Mouse (Mus musculus) right cerebral cortex, postnatal 25 days (tissue): ENCODE data around the gene Tal1.
A peak's percentile ranks its signal among the peaks of the same experiment; 100 is the strongest.

Experiments used
- DNase-seq: peaks from one replicate; pipeline ENCODE4 v3.0.0; 2022

Gene Tal1

GRCm38 (mm10) chr4:115074789-115075188 is 18.6 kb downstream of the Tal1 start:
- DNase-seq: no peak

DNA sequence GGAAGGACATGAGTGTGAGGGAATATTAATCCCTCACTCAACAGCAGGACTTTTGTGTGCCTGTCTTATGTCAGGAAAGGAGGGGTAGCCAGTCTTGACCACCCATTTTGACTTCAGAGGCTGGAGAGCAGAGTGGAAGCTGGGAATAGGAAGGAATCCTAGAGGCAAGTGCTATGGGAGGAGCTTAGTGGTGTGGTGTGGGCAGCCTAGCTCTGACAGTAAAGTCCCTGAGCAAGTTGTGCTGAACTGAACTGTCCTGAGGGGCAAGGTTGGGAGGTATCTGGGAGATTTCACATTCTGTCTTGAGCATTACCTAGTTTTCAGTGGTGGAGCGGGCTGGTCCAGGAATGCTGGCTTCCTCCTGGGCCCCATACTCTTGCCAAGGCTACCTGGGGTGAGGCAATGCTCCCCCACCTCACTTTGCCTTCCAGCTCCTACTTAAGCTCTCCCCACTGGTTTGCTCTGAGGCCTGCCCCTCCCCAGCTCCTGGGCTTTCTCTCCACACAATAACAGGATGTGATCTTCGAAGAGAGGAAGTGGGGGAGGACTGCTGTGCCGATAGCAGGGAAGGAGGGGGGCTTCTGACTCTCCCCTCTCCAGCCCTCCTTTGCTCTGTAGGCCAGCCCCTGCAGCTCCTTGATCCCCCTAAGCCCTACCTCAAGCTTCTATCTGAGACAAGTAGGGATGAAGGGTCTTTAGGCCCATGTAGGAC is 19.1 kb downstream of the Tal1 start:
- no peak for DNase-seq

DNA sequence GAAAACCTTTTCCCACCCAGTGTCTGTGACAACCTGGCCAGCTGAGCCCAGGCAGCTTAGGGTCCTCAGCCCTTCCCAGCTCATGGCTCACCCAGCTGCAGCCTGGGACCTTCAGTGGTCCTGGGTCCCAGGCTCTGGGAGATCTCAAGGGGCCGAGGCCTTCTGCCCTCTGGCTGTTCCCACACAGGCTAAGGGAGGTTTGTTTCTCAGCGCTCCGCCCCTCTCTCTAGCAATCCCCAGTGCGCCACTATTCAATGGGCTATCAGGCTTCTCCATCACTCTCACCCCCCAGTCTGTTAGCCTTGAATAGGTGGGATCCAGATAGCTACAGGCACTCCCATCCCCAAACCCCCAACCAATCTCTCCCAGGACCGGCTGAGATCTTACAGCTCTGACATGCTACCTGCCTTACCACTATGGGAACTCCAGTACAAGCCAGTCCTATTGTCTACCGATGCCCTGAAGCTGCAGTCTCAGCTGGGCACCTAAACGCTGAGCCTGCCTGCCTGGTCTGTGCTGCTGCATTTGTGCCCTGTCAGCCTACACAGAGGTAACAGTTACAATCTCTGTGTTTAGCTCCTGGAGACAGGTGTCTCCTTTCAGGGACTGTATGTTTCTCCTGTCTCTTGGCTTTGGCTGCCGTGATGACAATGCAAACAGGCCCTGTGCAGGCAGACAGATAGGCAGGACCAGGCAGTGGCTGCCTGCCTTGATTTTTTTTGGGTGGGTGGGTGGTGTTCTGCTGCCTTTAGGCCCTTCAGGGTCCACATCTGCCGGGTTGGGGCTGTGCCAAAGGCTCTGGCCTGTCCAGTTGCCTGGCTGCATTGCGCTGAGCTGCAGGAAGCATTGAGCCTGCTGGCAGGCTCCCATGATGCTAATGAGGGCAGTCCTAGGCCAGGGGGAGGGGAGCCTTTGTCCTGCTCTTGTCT is 22.9 kb downstream of the Tal1 start:
- DNase-seq: no peak

DNA sequence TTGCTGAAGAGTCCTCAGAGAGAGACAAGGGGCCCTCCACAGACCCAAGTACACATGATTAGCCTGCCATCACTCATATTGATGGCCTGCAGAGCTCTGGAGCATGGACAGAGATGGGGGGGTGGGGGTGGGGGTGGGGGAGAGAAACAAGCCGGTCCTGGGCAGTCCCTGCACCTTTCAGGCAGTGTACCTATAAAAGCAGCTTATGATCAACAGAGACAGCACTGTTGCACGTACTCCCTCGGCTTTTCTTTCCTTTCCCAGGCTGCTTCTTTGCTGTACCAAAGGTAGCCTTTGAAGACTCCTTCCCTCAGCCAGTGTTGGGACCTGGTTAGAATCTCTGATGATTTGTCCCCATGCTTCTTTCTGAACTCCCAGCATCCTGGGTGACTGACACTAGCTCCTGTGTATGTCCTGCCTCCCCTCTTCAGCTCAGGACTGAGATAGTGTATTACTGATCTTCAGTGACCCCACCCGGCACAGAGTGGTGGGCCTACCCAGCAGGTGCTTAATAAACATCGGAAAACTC is 23.7 kb downstream of the Tal1 start:
- no peak for DNase-seq

GRCm38 (mm10) chr4:115083031-115083430 is 26.8 kb downstream of the Tal1 start:
- no peak for DNase-seq

- DNase-seq: peak; percentile 47
These were observed 29.4 kb downstream of the Tal1 start for GRCm38 (mm10) chr4:115085522-115086095.

GRCm38 (mm10) chr4:115086257-115086656 is 30.0 kb downstream of the Tal1 start:
- no peak for DNase-seq

DNA sequence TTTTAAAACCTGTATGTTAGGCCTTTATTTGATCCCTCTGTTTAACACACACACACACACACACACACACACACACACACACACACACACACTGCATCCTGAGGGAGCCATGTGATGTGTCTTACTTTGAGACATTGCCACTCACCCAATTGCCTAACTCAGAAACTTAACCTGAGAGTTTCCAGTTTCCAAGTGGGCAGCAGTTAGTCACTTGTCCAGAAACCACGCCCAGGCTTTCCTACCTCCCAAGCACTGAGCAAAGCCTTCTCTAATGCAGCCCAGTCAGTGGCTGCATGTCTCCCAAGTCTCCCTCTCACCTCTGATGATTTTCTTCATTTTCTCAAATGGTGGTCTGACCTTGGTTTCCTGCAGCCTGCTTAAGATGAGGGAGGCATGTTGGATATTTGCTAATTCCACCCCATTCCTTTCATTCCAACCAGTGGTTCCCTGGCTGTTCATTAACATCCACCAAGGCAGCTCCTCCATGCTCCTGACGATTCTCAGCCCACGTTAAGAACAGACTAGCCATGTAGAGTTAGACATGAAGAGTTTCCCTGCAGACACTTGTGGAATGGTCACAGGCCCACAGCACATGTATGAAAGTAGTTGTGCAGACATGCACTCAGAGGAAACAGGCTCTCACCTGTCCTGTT is 30.7 kb downstream of the Tal1 start:
- no peak for DNase-seq

DNA sequence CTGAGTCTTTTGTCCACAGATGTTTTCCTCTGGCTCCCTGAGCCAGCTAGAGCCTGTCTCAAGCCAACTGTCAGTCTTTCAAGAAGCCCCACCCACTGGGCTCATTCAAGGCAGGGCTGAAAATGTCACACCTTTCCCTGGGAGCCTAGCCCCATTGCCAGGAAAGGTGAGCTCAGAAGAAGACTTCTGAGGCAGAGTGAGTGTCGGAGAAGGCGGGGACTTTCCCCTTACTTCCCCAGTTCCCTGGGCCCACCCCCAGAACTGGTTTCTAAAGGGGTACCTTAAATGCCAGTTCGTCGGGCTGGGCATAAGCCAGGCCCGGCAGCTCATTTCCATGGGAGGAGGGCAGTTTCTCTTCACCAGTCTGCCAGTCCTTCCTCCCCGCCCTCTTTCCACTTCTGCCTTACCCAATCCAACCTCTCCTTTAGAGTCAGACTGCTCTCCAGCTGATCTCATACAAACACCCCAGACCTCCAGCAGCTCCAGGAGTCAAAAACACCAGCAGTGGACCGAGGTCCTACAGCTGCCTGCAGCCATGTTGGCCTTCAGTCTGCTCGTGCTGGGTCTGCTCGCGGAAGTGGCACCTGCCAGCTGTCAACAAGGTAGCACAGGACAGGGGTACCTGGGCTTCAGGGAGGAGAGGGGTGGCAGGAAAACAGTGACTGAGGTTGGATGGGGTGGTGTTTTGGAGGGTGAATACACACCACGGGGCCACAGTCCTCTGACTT is 32.5 kb downstream of the Tal1 start, which contains the start of gene Pdzk1ip1:
Gene Pdzk1ip1 (plus strand): TSS at position 98 of the 728 bp plus-strand sequence.
- DNase-seq: no peak

DNA sequence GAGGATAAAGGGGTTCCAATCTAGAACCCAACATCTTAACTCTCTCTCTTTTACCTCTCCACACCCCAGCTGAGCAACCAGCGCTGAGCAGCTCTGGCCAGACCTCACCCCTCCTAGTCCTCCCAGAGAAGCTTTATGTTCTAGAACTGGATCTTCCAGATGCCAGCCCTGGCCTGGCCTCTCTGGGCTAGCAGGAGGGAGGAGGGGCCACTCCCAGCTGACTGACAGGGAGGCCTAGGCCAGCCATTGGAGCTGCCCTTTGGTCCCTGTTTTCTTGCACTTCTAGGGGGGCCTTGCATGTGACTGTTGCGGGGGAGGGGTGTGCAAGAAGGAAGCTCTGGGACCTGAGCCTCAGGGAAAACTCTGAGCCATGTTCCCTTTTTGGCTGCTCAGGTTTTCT is 34.4 kb downstream of the Tal1 start:
- no peak for DNase-seq

DNA sequence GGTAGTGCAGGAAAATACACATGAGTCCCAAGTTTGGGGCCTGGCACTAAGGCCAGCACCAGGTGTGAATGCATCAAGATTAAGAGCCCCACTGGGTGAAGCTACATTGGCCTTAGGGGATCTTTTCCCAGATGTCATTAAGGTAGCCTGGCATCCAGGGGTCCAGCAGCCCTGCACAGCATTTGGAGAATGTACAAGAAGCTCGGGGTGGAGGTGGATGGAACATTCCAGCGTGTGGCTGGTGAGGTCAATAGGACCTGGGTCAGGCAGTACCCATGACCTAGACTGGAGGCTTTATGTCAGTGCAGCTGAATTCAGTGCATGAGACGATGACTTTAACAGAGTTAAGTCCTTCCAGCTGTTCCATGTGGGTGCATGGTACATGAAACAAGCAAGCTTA is 35.6 kb downstream of the Tal1 start:
- DNase-seq: no peak

- no peak for DNase-seq
These were observed 37.2 kb downstream of the Tal1 start for GRCm38 (mm10) chr4:115093331-115093864.

GRCm38 (mm10) chr4:115094056-115094455 is 37.8 kb downstream of the Tal1 start:
- DNase-seq: no peak

DNA sequence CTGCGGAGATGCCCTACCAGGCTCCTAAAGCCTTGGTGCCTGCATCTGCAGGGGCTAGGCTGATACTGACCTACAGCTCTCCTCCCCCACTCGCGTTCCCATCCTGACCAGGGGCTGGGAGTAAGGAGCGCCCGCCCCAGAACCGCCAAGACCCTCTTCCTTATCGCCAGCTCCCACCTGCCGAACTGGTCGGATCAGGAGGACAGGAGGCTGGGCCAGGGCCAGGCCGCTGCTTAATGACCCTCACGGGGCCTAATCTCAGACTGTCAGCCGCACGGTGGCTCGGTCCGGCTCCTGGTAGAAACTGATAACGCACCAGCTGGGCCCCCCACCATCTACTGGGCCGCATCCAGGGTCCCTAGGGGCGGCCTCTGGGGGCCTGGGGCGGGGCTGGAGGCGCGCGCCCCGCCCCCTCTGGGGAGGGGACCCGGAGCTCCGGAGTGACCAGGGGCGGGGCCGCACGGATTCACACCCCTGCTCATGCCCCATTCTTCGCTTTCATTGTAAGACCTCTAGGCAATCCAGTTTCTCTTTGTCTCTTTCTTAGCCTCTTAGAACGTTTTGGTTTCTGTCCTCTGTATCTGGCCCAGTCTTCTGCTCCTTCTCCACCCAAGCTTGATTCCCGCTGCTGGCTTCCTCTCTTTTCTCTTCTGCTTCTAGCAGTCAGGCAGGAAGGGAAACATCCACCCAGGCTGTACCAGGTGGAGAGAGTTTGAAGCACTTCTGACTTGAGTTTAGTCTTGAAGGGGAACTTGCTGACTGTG is 39.6 kb downstream of the Tal1 start:
- peak; percentile 28 for DNase-seq

DNA sequence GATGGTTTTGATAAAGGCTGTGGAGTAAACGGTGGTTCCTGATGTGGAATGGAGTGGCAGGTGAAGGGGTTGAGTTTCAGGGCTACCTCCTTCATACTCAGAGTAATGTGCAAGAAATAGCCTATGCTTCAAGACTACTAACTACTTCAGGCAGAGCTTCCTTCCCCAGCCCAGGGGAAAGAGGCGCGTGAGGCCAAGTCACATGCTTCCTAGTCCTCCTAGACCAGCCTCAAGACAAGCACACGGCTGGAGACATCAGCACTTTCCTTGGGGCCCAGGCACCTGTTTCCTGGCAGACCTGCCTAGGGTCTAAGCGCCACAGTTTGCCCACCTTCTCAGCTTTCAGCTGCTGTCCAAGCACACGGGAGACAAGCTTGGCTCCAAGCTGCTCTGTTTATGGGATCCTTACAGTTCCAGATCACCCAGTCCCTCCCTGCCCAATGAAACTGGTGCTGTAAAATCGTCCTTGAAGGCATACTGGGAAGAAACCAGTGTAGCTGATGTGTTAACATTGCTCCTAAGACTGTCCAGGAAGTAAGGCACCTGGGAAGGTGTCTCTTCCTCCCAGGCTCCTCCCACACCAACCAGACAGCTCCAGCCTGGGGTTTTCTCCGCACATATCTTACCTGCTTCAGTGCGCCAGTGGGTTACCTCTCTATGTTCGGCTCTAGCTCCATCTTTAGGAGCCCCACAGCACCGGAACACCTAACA is 40.4 kb downstream of the Tal1 start:
- DNase-seq: no peak

GRCm38 (mm10) chr4:115097146-115097496 is 40.9 kb downstream of the Tal1 start:
- DNase-seq: no peak

- DNase-seq: peak; percentile 63
These were observed 45.5 kb downstream of the Tal1 start for GRCm38 (mm10) chr4:115101682-115102081.

- DNase-seq: peak; percentile 14
These were observed 47.3 kb downstream of the Tal1 start for GRCm38 (mm10) chr4:115103510-115103909.

- DNase-seq: no peak
These were observed 54.9 kb downstream of the Tal1 start for GRCm38 (mm10) chr4:115111167-115111566.

DNA sequence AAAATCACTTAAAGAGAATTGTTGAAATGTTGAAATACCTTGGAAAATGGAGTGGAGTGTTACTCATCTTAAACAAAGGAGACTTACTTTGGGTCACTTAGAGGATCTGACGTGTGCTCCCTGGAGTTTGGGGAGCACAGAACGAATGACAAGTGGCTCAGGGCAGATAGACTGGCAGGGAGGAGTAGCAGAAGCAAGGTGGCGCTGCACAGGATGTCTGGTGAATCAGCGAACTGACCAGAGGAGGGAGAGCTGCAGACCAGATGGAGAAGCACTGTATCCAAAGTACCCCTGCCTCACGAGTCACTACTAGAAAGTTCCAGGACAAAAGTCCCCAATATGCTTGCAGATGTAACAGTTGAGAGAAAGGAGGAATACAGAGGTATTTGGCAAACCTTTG is 57.0 kb downstream of the Tal1 start:
- DNase-seq: no peak

- DNase-seq: no peak
These were observed 63.4 kb downstream of the Tal1 start for GRCm38 (mm10) chr4:115119642-115120041.
